3 mouse cellular contexts compared by ENCODE assay signal in genomic region chr11:110195310-110195709, GRCm38 (mm10).
"Had no signal": no experiment of that assay in that cellular context is flagged by ENCODE, and none has a peak within 500 bp of the region (broad histone marks: within the 10 kb centered on the region; RNA-seq: fewer than 3 reads in every experiment).

No protein-coding gene starts in this region.

- DNase-seq: kidney, adult 18-20 months; kidney, postnatal 14 days; lung, adult 18-20 months had no signal
